Mouse (Mus musculus) heart, adult 2 months (tissue): ENCODE results near the gene Uqcc1.

Experiments used
- CTCF ChIP-seq: fragments of 200-600 bp; IDR thresholded peaks from 2 replicates; pipeline ENCODE4 v1.8.1; 2022; ENCODE audit warnings: antibody characterized with exemption, mild to moderate bottlenecking, moderate library complexity
- EP300 ChIP-seq: fragments of 200-500 bp; IDR thresholded peaks from 2 replicates; pipeline ENCODE4 v1.6.1; 2011; ENCODE audit warnings: low read depth, low read length, control low read depth; ENCODE audit not compliant: insufficient read depth
- POLR2A ChIP-seq: fragments of 200-500 bp; IDR thresholded peaks from 2 replicates; pipeline ENCODE4 v1.6.1; 2011; ENCODE audit warnings: mild to moderate bottlenecking, low read depth, low read length, control low read depth; ENCODE audit not compliant: insufficient read depth

GRCm38 (mm10) chr2:155818596-155819391 is 111.3 kb downstream of the Uqcc1 start:
- TF ChIP-seq CTCF: no peak
- peak; percentile 98 for TF ChIP-seq POLR2A
- peak; percentile 80 for TF ChIP-seq EP300
